ENCODE assay signal across 20 mouse cellular contexts in the genomic region with DNA sequence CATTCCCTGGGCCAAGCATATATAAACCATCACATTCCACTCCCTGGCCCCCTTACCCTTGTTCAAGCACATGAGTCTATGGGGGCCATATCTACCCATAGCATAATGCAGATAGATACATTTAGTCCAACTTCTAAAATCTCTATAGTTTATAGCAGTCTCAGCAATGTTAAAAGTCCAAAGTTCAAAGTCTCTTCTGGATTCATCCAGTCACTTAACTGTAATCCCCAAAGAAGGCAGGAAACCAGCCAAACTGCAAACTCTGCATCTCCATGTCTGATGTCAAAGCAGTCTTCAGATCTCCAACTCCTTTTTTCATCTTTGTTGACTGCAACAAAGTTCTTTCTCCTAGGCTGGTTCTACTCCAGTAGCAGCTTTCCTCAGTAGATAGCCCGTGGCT.
"Had no signal": no experiment of that assay in that cellular context is flagged by ENCODE, and none has a peak within 500 bp of the region (broad histone marks: within the 10 kb centered on the region; RNA-seq: fewer than 3 reads in every experiment).

No protein-coding gene starts in this region.

- H3K4me1 ChIP-seq: lung, embryonic 15.5 days; megakaryocyte, embryonic 14.5 days; midbrain, embryonic 13.5 days; neural tube, embryonic 13.5 days; neural tube, embryonic 15.5 days; stomach, embryonic 15.5 days had no signal

- H3K9ac ChIP-seq: lung, embryonic 15.5 days; midbrain, embryonic 13.5 days; neural tube, embryonic 13.5 days; neural tube, embryonic 15.5 days; stomach, embryonic 15.5 days had no signal

- ATAC-seq: lung, postnatal 0 days; midbrain, embryonic 13.5 days; midbrain, embryonic 16.5 days had no signal

- H3K4me2 ChIP-seq: lung, embryonic 15.5 days; midbrain, embryonic 11.5 days; midbrain, embryonic 13.5 days; neural tube, embryonic 13.5 days; neural tube, embryonic 15.5 days; stomach, embryonic 15.5 days had no signal

- DNase-seq: lung, adult 2 months; lung, postnatal 14 days; lung, postnatal 36 days; retina, postnatal 1 day; right cerebral cortex, adult 18-20 months; thymus, adult 2 months; thymus, postnatal 25 days; thymus, postnatal 4 days had no signal

- H3K27me3 ChIP-seq: lung, embryonic 15.5 days; megakaryocyte, embryonic 14.5 days; midbrain, embryonic 13.5 days; neural tube, embryonic 13.5 days; neural tube, embryonic 15.5 days; stomach, embryonic 15.5 days had no signal

- H3K27ac ChIP-seq: lung, embryonic 15.5 days; macrophage; midbrain, embryonic 13.5 days; neural tube, embryonic 13.5 days; neural tube, embryonic 15.5 days; stomach, embryonic 15.5 days; stomach, postnatal 0 days had no signal

- H3K4me3 ChIP-seq: lung, embryonic 15.5 days; megakaryocyte, embryonic 14.5 days; midbrain, embryonic 13.5 days; myocyte; neural tube, embryonic 13.5 days; neural tube, embryonic 15.5 days; stomach, embryonic 15.5 days had no signal

- H3K36me3 ChIP-seq: lung, embryonic 15.5 days; midbrain, embryonic 13.5 days; neural tube, embryonic 13.5 days; neural tube, embryonic 15.5 days; stomach, embryonic 15.5 days had no signal

- H3K9me3 ChIP-seq: lung, embryonic 15.5 days; megakaryocyte, embryonic 14.5 days; midbrain, embryonic 13.5 days; neural tube, embryonic 13.5 days; neural tube, embryonic 15.5 days; stomach, embryonic 15.5 days had no signal
